Mouse (Mus musculus) brain, embryonic 14.5 days (tissue): ENCODE results near the gene Rps27l. TPM values are rescaled to one million over a fixed set of nuclear protein-coding genes. Genes with fewer than 3 reads are reported as not detected.
A peak's percentile ranks its signal among the peaks of the same experiment; 100 is the strongest.

Experiments
- DNase-seq: peaks from one replicate; pipeline ENCODE4 v3.0.0-alpha.2; 2011; ENCODE audit warnings: low read depth
- CTCF ChIP-seq: fragments of 200-500 bp; IDR thresholded peaks from 2 replicates; pipeline ENCODE4 v1.5.1; 2012; ENCODE audit warnings: inconsistent platforms, mild to moderate bottlenecking, moderate library complexity, borderline replicate concordance; ENCODE audit not compliant: insufficient read depth, insufficient read length; ENCODE audit errors: extremely low read depth
- POLR2A ChIP-seq: fragments of 200-500 bp; IDR thresholded peaks from 2 replicates; pipeline ENCODE4 v1.6.1; 2012; ENCODE audit warnings: mild to moderate bottlenecking, inconsistent platforms, borderline replicate concordance; ENCODE audit not compliant: poor library complexity, insufficient read depth, insufficient read length, severe bottlenecking; ENCODE audit errors: extremely low read depth
- polyA plus RNA-seq: library from polyadenylated mRNA; depleted of rRNA; stranded (reverse); fragments of >200 nt; gene quantifications from 2 replicates; pipeline ENCODE4 v1.2.3, GENCODE M21; 2012

Gene Rps27l
- polyA plus RNA-seq, 1 experiment = 108 TPM

GRCm38 (mm10) chr9:66961478-66961877 is 15.6 kb downstream of the Rps27l start:
- TF ChIP-seq CTCF = no peak

GRCm38 (mm10) chr9:66967492-66967891 is 21.6 kb downstream of the Rps27l start:
- TF ChIP-seq CTCF = no peak
- no peak for TF ChIP-seq POLR2A
- no peak for DNase-seq

More at GRCm38 (mm10) chr9:66961478-66961877, 15.6 kb downstream of the Rps27l start:
- DNase-seq = no peak

GRCm38 (mm10) chr9:66971116-66971515 is 25.2 kb downstream of the Rps27l start:
- DNase-seq = no peak
- TF ChIP-seq CTCF (no peak), POLR2A (no peak)

DNA sequence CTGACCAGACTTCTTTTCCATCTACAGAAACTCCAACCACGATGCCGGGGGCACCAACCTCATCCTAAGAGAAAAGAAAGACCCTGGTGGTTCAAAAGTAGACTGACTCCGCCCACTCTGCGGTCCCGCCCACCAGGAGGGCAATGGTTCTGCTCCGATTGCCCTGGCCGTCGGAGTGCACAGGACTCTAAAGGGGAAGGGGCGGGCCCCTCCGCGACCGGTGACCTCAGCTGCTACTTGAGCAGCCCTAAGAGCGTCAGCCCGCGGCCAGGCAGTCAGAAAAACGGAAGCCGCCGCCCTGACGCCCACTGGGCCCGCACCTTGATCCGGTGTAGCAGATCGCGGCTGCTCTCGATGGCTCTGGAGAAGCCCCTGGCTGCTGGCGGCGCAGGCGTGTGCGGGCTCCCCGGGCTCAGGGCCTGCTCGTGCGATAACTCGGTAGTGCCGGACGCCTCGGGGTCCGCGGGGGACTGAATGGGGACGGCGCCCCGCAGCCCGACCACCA is 28.9 kb downstream of the Rps27l start:
- TF ChIP-seq CTCF = peak; percentile 13; the same call in 1 of the 2 replicates
- TF ChIP-seq POLR2A = 0 out of 2 replicates have a peak, but pooled peaks have one; percentile 11
- DNase-seq = peak; percentile 81

- DNase-seq = peak; percentile 98
- no peak for TF ChIP-seq CTCF
- TF ChIP-seq POLR2A = peak; percentile 80
Measured at GRCm38 (mm10) chr9:66975239-66975645, 29.4 kb downstream of the Rps27l start, which contains the start of gene Lactb. Lactb (minus strand) TSS chr9:66975484.

DNA sequence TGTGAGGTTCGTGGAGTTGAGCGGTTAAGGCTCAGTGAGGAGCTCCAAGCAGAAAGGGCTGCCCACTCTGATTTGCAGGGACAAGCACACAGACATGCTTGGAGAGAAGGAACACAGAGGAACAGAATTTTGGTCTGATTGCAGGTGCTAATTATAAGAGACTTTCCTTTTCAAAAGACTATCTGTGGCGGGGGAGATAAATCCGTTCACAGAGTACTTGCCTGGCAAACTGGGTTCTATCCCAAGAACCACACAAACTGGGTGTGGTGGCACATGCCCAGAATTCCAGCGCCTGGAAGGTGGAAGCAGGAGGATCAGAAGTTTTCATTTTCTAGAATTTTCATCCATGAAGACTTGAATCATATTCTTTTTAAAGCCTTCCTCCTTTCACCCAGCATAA is 31.2 kb downstream of the Rps27l start:
- no peak for DNase-seq
- TF ChIP-seq CTCF (no peak), POLR2A (no peak)

DNA sequence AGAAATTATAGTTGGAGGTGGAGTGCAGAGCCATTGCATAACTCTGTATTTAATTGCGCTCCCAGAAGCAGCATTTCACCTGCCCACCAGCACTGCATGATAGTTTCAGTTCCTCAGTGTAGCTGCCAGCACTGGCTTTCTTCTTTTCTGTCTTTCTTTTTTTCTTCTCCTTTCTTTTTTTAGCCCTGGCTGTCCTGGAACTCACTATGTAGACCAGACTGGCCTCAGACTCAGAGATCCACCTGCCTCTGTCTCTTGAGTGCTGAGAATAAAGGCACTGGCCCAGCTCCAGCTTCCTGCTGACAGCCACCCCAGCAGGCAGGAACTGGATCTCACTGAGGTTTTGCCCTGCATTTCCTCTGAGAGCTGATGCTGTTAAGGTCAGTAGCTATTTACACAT is 32.1 kb downstream of the Rps27l start:
- TF ChIP-seq CTCF = no peak
- TF ChIP-seq POLR2A = no peak

GRCm38 (mm10) chr9:66978468-66978867 is 32.6 kb downstream of the Rps27l start:
- TF ChIP-seq CTCF (no peak), POLR2A (no peak)
- no peak for DNase-seq

More for the DNA sequence above, 32.1 kb downstream of the Rps27l start:
- DNase-seq = no peak

GRCm38 (mm10) chr9:66980458-66980857 is 34.6 kb downstream of the Rps27l start:
- TF ChIP-seq POLR2A (no peak), CTCF (peak; percentile 82)
- peak; percentile 80 for DNase-seq

DNA sequence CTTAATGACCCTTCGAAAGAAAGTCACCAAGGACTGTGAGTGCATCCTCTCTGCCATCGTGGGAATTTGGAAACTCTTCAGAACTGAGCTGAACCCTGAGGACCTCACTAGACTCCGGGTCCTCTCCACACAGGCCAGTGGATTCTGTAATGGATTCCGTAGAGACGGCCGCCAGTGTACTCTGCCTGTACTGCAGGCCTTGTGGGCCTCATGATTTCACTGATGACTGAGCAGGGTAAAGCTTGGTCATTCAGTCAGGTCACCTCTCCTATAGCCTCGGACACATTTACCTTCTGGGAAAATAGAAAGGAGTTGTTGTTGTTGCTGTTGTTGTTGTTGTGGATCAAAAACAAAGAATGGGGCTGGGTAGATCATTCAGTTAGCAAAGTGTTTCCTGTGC is 36.2 kb downstream of the Rps27l start:
- TF ChIP-seq CTCF = no peak
- TF ChIP-seq POLR2A = no peak
- no peak for DNase-seq

DNA sequence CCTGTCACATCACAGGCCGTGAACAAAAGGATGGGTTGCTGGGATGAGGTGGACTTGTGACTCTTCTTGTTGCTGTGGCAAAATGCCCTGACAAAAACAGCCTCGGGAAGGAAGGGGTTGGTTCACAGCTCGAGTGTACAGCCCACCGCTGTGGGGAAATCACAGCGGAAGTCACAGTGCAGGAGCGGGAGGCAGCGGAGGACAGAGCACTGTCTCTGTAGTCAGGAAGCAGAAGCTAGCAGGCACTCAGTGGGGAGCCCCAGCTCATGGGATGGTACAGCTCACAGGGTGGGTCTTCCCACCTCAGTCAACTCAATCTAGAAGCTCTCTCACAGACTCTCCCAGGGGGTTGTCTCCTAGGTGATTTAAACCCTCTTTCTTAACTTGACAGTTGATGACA is 39.5 kb downstream of the Rps27l start:
- no peak for DNase-seq
- TF ChIP-seq CTCF (no peak), POLR2A (no peak)

- TF ChIP-seq POLR2A = no peak
- no peak for TF ChIP-seq CTCF
- no peak for DNase-seq
Measured at GRCm38 (mm10) chr9:66988198-66988887, 42.5 kb downstream of the Rps27l start.
